Mouse (Mus musculus): ENCODE results near the gene Hspa1l.
"Not testable (repeated sequence)": the region's sequence is repeated elsewhere in the genome, so short reads cannot be mapped to it uniquely, and the experiment has no call there.

Gene Hspa1l

DNA sequence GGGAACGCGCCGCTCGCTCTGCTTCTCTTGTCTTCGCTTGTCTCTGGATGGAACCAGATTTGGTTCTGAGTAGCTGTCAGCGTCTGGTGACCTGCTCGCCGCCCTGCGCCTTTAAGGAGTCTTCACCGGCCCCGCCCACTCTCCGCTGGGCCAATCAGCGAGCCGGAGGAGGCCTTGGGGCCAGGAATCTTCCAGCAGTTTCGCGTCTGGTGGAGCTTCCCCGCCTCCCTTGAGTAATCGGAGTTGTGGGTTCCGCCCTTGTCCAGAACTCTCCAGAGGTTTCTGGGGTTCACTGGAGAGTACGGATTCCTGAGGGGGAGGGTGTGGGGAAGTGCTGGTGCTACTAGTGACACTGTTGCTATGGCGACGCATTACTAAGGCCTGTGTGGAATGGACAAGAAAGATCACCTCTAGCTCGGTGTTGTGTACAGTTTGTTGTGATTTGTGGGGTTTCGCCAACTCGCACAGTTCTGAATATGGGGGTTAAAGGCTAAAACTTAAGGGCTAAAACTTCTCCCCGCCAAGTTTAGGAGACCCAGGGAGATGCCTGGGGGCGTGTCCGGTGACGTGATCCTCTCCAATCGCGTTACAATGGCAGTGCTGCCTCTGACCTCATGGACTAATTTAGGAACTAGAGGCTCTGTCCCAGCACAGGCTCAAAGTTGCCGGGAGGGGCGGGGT lies at the start of gene Hspa1l, which contains the start of gene Hspa1a:
Gene Hspa1l (plus strand): TSS at position 635 of the 681 bp plus-strand sequence.
Gene Hspa1a (minus strand): TSS at position 88 of the 681 bp plus-strand sequence.
- DNase-seq = peak; percentile 100

DNA sequence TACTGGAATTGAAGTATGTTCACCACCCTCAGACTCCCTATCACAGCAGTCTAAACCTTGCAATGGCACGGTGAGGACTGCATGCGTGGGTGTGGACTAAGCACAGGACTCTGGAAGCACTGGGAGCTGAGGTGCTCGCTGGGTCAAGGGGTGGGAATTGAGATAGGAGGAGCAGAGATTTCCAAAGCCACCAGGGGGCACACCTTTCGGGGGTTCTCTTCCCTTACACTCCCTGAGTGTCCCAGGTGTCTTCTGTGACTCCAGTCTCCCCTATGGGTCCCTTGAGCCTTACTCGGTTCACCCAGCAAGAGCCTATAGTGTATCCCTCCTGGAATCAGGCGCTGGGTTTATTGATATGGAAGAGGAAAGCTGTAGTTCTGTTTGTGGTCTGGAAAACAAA lies 49.6 kb upstream of the Hspa1l start:
- no peak for DNase-seq

DNA sequence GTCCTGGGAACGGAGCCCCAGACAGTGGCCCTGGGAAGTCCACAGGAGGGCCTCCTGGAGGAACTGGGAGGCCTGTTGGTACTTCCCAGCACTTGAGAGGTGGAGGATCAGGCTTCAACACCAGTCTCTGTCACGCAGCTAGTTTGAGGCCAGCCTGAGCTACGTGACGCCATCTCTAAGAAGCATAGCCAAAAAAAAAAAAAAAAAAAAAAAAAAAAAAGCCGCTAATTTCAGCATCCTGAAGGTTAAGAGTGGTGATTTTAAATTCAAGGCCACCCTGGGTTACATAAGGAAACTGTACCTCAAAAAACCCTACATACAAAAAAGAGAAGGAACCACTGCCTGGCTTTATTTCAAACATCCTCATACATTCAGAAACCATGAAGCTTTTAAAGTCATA lies 48.2 kb upstream of the Hspa1l start:
- no peak for DNase-seq

DNA sequence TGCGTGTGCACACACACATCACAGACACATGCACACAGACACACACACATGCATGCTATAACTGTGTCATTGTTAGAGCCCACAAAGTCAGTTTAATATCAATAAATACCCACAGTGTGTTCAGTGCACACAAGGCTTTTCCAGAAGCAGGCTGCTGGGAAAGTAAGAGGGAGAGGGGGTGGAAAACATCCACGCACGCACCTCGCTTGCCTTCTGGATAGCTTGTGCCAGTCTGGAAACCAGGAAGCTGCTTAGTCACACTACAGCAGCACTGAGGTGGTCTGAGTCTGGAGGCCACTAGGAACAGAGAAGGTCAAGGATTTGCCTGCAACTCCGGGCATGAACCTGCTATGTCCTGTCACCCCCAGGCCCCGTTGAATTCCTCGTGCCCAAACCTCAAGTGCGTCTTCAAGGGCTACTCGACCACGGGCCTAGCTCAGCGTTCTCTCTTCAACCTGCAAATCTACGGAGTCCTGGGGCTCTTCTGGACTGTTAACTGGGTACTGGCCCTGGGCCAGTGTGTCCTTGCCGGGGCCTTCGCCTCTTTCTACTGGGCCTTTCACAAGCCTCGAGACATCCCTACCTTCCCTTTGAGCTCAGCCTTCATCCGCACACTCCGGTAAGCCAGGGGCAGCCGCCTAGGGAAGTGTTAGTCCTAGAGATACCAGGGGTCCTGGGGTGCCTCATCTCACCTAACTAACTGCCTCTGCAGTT lies 45.0 kb upstream of the Hspa1l start:
- no peak for DNase-seq

DNA sequence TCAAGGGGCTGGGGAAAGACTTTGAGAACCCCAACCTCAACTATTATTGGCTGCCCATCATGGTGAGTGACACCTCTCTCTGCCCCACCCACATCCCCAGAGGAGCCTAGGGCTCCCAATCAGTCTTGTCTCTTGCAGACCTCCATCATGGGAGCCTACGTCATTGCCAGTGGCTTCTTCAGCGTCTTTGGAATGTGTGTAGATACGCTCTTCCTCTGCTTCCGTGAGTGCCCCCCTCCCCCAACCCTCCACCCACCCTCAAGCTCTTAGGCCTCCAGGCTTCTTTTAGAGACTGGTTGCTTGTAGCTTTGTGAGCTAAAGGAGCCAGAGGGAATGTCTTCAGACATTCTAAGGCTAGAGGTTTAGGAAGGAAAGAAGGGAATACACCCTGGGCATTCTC lies 43.7 kb upstream of the Hspa1l start:
- DNase-seq = no peak

DNA sequence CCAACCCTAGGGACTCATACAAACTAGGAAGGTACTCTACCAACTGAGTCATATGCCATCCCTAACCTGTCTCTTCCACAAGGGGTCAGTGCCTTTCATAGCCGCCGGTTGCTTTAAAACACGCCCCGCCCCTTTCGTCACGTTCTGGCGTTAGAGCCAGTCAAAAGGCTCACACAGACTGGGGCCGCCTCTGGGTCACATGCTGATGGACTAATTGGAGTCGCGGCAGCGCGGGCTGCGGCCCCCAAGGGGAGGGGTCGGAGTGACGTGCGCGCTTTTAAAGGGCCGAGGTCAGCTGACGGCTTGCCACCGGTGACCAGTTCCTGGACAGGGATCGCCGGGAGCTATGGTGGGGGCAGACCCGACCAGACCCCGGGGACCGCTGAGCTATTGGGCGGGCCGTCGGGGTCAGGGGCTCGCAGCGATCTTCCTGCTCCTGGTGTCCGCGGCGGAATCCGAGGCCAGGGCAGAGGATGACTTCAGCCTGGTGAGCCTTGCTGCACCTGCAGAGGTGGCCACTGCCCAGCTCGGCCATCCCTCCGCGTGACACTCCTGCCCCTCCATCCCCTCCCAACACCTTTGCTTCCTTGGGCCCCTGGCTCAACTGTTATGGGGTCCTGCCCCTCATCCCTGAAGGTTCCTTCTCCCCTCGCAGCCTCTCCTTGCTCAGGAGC lies 41.3 kb upstream of the Hspa1l start, which contains the start of gene Neu1:
Gene Neu1 (plus strand): TSS at position 193 of the 674 bp plus-strand sequence.
- peak; percentile 100 for DNase-seq

DNA sequence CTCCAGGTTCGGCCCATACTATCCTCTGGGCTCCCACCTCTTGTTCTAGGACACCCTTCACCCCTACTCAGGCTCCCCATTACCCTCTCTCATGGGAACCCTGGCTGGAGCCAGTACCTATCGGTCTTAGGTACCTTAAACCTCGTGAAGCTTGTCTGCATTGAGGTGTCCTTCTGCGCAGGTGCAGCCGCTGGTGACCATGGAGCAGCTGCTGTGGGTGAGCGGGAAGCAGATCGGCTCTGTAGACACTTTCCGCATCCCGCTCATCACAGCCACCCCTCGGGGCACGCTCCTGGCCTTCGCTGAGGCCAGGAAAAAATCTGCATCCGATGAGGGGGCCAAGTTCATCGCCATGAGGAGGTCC lies 40.8 kb upstream of the Hspa1l start:
- peak; percentile 93 for DNase-seq

DNA sequence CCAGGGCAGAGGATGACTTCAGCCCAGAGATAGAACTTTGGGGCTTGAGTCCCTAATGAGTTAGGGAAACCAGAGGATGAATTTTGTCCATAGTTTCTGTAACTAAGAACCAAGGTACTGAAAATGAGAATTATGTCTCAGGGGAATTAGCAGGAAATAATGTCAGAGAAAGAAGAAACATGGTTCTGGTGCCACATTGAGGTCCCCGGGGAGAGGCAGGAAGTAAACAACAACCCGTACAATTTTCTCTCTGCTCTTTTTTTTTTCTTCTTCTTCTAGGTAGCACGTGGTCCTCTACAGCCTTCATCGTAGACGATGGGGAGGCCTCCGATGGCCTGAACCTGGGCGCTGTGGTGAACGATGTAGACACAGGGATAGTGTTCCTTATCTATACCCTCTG lies 40.2 kb upstream of the Hspa1l start:
- no peak for DNase-seq

DNA sequence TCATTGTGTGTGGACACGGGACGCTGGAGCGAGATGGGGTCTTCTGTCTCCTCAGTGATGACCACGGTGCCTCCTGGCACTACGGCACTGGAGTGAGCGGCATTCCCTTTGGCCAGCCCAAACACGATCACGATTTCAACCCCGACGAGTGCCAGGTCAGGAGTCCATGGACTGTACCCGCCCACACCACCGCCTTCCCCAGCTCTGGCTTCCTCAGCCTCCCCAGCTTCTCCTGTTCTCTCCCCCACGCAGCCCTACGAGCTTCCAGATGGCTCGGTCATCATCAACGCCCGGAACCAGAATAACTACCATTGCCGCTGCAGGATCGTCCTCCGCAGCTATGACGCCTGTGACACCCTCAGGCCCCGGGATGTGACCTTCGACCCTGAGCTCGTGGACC lies 38.5 kb upstream of the Hspa1l start:
- DNase-seq = no peak

DNA sequence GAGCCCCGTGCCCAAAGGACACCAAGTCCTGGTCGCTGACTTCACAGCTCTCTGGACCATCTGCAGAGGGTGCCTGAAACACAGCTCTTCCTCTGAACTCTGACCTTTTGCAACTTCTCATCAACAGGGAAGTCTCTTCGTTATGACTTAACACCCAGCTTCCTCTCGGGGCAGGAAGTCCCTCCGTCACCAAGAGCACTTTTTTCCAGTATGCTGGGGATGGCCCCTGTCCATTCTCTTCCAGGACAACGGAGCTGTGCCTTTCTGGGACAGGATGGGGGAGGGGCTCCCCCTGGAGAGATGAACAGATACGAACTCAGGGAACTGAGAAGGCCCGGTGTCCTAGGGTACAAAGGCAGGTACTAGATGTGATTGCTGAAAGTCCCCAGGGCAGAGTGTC lies 37.7 kb upstream of the Hspa1l start:
- DNase-seq = peak; percentile 96

DNA sequence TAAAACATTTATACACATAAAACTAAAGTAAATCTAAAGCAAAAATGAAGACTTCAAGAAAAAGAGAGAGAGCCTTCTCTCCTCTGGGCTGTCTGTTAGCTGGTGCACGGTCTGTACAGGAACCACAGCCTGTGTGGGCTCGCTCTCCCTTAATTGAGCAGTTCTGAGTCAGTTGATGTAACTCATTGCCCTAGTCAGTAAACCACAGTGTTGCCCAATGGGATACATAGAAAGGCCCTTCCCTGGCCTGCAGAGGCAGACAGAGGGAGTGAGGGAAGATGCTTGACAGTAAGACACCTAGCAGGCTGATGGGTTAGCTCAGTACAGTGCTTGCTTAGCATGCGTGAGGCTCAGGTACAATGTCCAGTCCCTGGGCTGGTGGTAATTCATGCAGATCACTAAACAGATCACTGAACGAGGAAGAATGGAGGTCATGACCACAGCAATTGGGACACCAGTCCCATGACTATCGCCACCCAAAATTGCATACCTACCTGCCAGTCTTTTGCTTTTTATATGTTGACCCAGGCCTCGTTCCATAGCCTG lies 34.5 kb upstream of the Hspa1l start:
- DNase-seq = no peak

DNA sequence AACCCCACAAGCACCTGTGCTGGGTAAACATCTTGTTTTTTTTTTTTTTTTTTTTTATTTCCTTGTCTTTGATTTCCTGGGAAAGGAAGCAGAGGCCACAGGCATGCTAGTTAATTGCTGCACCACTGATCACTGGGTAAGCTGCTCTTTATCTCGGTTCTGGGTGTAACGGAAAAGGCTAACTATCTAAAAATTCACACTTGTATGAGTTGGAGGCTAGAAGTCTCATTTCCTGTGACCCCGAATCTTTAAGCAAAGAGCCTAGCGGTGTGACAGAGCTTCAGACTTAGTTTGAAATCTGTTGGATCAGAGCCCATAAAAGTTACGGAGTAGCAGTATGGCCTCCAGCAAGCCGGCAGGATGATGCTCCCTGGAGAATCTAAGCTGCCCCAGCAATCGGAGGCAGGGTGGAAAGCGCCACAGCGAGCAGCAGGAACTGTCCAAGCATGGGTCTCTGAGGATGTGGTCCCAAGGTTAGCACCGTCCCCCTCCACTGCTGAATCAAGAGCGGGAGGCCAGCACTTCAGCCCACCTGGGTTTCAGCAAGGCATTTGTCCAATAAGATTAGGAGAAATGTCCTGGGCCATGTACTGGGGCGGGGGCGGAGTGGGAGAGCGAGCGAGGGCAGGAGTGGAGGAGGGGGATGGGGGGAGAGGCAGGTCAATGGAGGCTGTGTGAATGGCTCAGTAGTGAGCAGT lies 31.0 kb upstream of the Hspa1l start:
- DNase-seq = peak; percentile 96

DNA sequence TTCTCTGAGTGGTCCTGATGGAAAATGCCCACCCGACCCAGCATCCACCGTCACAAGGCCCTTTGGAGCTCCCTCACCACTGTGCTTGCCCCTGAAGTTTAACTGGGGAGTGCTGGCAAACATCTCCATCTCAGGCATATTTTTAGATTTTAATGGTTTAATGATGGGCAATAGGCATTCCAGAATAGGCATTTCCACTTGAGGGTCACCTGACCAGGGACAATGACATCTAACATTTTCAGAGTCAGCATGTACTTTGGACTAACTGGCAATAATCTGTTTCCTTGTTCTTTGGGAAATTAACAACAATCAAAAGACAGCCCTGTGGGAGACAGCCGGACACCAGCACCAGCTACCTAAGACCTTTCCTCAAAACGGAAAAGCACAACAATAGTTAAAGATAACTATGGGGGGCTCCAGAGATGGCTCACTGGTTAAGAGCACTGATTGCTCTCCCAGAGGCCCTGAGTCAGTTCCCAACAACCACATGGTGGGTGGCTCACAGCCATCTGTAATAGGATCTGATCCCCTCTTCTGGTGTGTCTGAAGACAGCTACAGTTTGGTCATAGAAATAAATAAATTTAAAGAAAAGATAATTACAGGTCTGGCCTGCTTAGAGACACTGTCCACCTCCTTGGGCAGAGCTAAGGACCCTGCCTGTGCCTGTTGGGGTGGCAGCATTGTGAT lies 29.2 kb upstream of the Hspa1l start:
- DNase-seq = no peak

DNA sequence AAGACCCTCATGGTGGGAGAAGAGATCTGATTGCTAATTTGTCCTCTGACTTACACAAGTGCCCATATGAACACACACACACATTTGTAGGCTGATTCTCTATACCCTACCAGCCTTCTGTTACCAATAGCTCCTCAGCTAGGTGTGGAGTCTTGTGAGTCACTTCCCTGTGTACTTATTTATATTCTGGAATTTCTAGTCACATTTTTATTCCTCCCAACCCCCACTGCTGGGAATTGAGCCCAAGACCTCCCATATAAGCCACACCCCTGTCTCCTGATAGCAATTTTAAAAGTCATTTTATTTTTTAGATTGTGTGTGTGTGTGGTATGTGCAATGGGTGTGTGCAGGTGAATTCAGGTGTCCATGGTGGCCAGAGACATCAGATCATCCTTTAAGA lies 28.1 kb upstream of the Hspa1l start:
- DNase-seq = no peak

DNA sequence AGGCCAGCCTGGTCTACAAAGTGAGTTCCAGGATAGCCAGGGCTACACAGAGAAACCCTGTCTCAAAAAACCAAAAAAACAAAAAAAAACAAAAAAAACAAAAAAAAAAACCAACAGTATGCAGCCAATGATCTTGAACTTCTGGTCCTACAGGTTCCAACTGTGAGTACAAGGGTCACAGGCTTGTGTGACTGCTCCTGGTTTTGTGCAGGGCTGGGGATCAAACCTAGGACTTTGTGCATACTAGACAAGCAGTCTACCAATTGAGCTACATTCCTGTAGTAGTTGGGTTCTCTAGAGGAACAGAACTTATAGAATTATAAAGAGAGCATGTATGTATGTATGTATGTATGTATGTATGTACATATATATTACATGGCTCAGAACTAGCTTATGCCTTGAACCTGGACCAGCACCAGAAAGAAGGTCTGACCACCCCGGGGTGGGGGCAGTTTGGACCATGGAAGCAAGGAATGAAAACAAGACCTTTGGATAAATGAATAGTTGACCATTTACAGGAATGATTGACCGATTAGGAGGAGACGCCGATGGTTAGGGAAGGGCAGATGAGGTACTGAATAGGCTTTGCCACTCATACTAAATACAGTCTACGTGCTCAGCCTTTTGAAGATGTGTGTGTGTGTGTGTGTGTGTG lies 25.9 kb upstream of the Hspa1l start:
- no peak for DNase-seq

DNA sequence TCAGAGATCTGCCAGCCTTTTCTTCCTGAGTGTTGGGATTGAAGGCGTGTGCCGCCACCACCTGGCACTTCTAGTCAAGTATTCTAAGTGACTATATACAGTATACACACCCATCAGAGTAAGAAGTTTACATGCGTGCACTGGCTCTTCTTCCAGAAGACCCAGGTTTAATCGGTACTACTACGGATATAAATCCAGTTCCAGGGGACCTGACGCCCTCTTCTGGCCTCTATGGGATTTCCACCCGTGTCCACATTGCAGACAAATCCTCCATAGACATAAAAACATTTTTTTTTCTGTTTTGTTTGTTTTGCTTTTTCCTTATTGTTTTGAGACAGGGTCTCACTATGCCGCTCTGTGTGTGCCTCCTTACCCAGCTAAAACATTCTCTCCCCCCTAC lies 24.9 kb upstream of the Hspa1l start:
- no peak for DNase-seq

DNA sequence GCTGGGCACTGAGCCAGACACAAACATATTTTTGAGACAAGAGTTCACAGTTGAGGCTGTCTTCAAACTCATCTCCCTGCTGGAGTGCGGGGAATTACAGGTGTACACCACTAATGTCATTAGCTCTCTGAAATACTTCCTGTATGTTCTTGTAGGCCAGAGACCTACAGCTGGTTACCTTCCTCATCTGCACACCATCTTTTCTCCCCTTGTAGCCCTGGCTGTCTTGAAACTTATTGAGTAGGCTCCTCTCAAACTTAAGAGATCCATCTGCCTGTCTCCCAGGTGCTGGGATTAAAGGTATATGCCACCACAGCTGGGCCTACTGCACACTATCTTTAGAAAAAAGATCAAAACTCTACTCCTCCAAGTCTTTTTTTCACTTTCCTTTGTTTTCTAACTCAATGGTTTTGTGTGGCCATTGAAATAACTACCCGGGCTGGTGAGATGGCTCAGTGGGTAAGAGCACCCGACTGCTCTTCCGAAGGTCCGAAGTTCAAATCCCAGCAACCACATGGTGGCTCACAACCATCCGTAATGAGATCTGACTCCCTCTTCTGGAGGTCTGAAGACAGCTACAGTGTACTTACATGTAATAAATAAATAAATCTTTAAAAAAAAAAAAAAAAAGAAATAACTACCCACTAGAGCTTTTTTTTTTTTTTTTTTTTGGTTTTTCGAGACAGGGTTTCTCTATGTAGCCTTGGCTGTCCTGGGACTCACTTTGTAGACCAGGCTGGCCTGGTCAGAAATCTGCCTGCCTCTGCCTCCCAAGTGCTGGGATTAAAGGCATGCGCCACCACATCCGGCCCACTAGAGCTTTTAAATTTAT lies 23.6 kb upstream of the Hspa1l start:
- DNase-seq = not testable (repeated sequence)

DNA sequence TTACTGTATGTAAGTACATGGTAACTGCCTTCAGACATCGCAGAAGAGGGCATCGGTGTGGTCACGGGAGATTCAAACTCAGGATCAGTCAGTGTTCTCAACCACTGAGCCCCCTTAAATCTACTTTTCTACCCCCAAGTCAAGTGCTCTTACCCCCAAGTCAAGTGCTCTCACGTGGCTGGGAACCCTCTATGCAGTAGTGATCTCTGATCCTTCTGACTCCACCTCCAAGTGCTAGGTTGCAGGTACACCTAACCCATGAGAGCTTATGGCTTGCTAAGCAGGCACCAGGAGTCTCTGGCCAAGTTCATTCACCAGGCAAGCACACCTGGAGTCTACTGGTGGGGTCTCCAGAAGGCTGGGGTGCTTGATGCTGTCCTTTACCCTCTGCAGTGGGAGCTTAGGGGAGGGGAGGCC lies 22.9 kb upstream of the Hspa1l start:
- no peak for DNase-seq

DNA sequence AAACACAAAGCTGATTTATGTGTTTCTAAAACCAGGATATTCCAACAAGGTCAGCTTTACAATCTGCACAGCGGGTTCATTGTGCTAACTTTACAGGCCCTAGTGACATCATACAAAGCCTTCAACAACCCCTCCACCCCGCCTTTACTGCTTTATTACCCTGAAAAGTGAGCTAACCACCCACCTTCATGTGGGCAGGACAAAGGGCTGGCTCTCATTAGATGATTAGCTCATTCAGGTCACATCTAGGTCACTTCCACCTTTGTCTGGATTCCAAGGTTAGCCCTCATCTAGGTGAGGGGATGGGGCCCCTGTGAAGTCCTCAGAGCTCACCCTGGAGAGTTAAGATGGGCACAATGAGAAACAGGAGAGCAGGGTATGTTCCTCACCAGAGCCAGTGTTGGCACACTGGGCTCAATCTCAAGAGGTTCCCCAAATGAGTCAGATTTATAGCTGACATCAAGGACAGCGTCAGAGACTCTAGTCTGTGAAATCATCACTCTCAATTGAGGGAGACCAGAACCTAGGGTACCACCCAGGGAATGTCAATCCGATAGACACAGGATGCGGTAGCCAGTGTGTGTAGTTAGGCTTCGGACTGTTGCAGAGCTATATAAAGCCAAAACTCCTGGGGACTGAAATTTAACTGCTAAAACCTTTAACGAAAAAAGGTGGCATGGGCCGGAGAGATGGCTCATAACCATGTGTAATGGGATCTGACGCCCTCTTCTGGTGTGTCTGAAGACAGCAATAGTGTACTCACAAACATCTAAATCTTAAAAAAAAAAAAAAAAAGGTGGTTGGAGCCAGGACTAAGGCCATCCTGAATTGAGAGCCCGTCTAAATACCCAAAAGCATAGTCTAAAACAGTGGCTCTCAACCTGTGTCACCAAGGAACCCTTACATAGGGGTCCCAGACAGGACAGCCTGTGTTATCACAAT lies 21.7 kb upstream of the Hspa1l start:
- no peak for DNase-seq
